Comparison of ENCODE assay signal across 16 mouse cellular contexts in genomic region chr17:37072080-37072729, GRCm38 (mm10). TPM values are rescaled to one million over a fixed set of nuclear protein-coding genes. Genes with fewer than 3 reads are reported as not detected.
DNase-seq lines count a peak whose midpoint lies in the region; ATAC-seq and TF ChIP-seq lines count a peak whose summit lies in the region.
"Had no signal": no experiment of that assay in that cellular context is flagged by ENCODE, and none has a peak within 500 bp of the region (broad histone marks: within the 10 kb centered on the region; RNA-seq: fewer than 3 reads in every experiment).

No protein-coding gene starts in this region.

- 0 out of 2 replicates have a peak overlapping the region, but pooled peaks have one; percentile 16 for H3K9ac ChIP-seq in midbrain, embryonic 13.5 days (replicated peaks)
- H3K9ac ChIP-seq: lung, embryonic 15.5 days had no signal

- H3K9me3 ChIP-seq in E14TG2a.4 (ENCODE audit: low read length) = no peaks in the 10 kb centered on the region
- no peaks in the 10 kb centered on the region for H3K9me3 ChIP-seq in hindbrain, embryonic 10.5 days
- H3K9me3 ChIP-seq in midbrain, embryonic 13.5 days = no peaks in the 10 kb centered on the region
- H3K9me3 ChIP-seq: lung, embryonic 15.5 days had no signal

- ATAC-seq in midbrain, embryonic 13.5 days = peak; percentile 48; the same call in 1 of the 2 replicates
- ATAC-seq in frontal cortex, adult (ENCODE audit: low TSS enrichment) = no peak
- ATAC-seq: inflammation-experienced regulatory T-cells, adult 6 months had no signal

- no peak overlapping the region for H3K4me2 ChIP-seq in midbrain, embryonic 13.5 days (replicated peaks)
- H3K4me2 ChIP-seq: lung, embryonic 15.5 days had no signal

- peak; percentile 50 for DNase-seq in R1 (ENCODE audit: low read depth, low spot score)
- no peak for DNase-seq in hindbrain, embryonic 10.5 days (ENCODE audit: low spot score)
- DNase-seq in kidney, adult 11 months = no peak
- no peak for DNase-seq in adrenal gland, adult 8-10 months
- DNase-seq: adrenal gland, postnatal 25 days; gastrocnemius, adult 2 months; kidney, postnatal 25 days; liver; thymus, postnatal 25 days had no signal

- WGBS in hindbrain, embryonic 10.5 days = 56% methylated on average over 12 of the region's 12 CpGs
- WGBS in midbrain, embryonic 13.5 days = 50% methylated on average over 12 of the region's 12 CpGs

- no peak for TF ChIP-seq CTCF in E14TG2a.4 (conservative IDR thresholded peaks at IDR 0.05; ENCODE audit: low read length)

- peak overlapping the region; percentile 81 for H3K27ac ChIP-seq in hindbrain, embryonic 10.5 days
- peak overlapping the region; percentile 60; the same call in 1 of the 2 replicates for H3K27ac ChIP-seq in midbrain, embryonic 13.5 days
- H3K27ac ChIP-seq: gastrocnemius, adult 2 months; lung, embryonic 15.5 days had no signal

- peaks cover 99% of the 10 kb centered on the region for H3K36me3 ChIP-seq in E14TG2a.4 (ENCODE audit: insufficient read depth, low read length)
- peaks cover 97% of the 10 kb centered on the region for H3K36me3 ChIP-seq in hindbrain, embryonic 10.5 days
- peaks cover 96% of the 10 kb centered on the region for H3K36me3 ChIP-seq in midbrain, embryonic 13.5 days

- no peaks in the 10 kb centered on the region for H3K27me3 ChIP-seq in E14TG2a.4 (ENCODE audit: insufficient read depth, low read length)
- no peaks in the 10 kb centered on the region for H3K27me3 ChIP-seq in hindbrain, embryonic 10.5 days (ENCODE audit: insufficient read depth, poor library complexity, severe bottlenecking)
- 0 out of 2 replicates have a peak, but pooled peaks cover 4% of the 10 kb centered on the region for H3K27me3 ChIP-seq in midbrain, embryonic 13.5 days
- H3K27me3 ChIP-seq: lung, embryonic 15.5 days had no signal

- H3K4me3 ChIP-seq in E14TG2a.4 (replicated peaks; ENCODE audit: low read length) = peak overlapping the region; percentile 42
- H3K4me3 ChIP-seq in hindbrain, embryonic 10.5 days = peak overlapping the region; percentile 11; the same call in 1 of the 2 replicates
- H3K4me3 ChIP-seq in midbrain, embryonic 13.5 days (replicated peaks) = no peak overlapping the region
- H3K4me3 ChIP-seq: gastrocnemius, adult 2 months; lung, embryonic 15.5 days had no signal

- peaks cover 98% of the 10 kb centered on the region for H3K4me1 ChIP-seq in E14TG2a.4 (replicated peaks; ENCODE audit: low read depth, low read length)
- H3K4me1 ChIP-seq in hindbrain, embryonic 10.5 days (replicated peaks) = peaks cover 14% of the 10 kb centered on the region
- peaks cover 16% of the 10 kb centered on the region for H3K4me1 ChIP-seq in midbrain, embryonic 13.5 days (replicated peaks)
- H3K4me1 ChIP-seq: lung, embryonic 15.5 days had no signal

RNA-seq across cellular contexts. Expression of gene Olfr90, which starts 16.1 kb away (rescaled TPM):
- polyA plus RNA-seq in hindbrain, embryonic 10.5 days (2016; fragmentation: Nextera tagmentation; extraction: Ambion mirVana) = 0.08 TPM in 1 of 2 replicates, not detected in the other
- polyA plus RNA-seq in midbrain, embryonic 13.5 days (2015; fragmentation: Nextera tagmentation; extraction: Ambion mirVana) = not detected in 2 replicates
- not detected for total RNA-seq in adrenal gland, adult 8-10 months (2022)
- total RNA-seq: adrenal gland, postnatal 25 days; common myeloid progenitor, adult 5-6 weeks; gastrocnemius, adult 2 months; left cerebral cortex, postnatal 10 days had no signal
- polyA plus RNA-seq: lung, embryonic 15.5 days had no signal

RNA-seq across cellular contexts. Expression of gene Olfr91, which starts 25.9 kb away (rescaled TPM):
- not detected in 2 replicates for polyA plus RNA-seq in hindbrain, embryonic 10.5 days (2016; fragmentation: Nextera tagmentation; extraction: Ambion mirVana)
- polyA plus RNA-seq in midbrain, embryonic 13.5 days (2015; fragmentation: Nextera tagmentation; extraction: Ambion mirVana) = not detected in 2 replicates
- total RNA-seq in adrenal gland, adult 8-10 months (2022) = not detected
- total RNA-seq: adrenal gland, postnatal 25 days; common myeloid progenitor, adult 5-6 weeks; gastrocnemius, adult 2 months; left cerebral cortex, postnatal 10 days had no signal
- polyA plus RNA-seq: lung, embryonic 15.5 days had no signal

RNA-seq across cellular contexts. Expression of gene Gabbr1, which starts 26.4 kb away (rescaled TPM):
- 10.8 and 17.0 TPM in 2 replicates for polyA plus RNA-seq in hindbrain, embryonic 10.5 days (2016; fragmentation: Nextera tagmentation; extraction: Ambion mirVana)
- polyA plus RNA-seq in midbrain, embryonic 13.5 days (2015; fragmentation: Nextera tagmentation; extraction: Ambion mirVana) = 46.7 and 53.2 TPM in 2 replicates
- 10 to 100 TPM; 25.3 to 63.8 (median 50.8) TPM for total RNA-seq in adrenal gland, adult 8-10 months (2022)

RNA-seq across cellular contexts. Expression of gene Olfr92, which starts 47.7 kb away (rescaled TPM):
- not detected in 2 replicates for polyA plus RNA-seq in hindbrain, embryonic 10.5 days (2016; fragmentation: Nextera tagmentation; extraction: Ambion mirVana)
- not detected in 2 replicates for polyA plus RNA-seq in midbrain, embryonic 13.5 days (2015; fragmentation: Nextera tagmentation; extraction: Ambion mirVana)
- total RNA-seq in adrenal gland, adult 8-10 months (2022) = not detected
- total RNA-seq: adrenal gland, postnatal 25 days; common myeloid progenitor, adult 5-6 weeks; gastrocnemius, adult 2 months; left cerebral cortex, postnatal 10 days had no signal
- polyA plus RNA-seq: inflammation-experienced regulatory T-cells, adult 6 months; lung, embryonic 15.5 days had no signal

RNA-seq across cellular contexts. Expression of gene Mog, which starts 49.0 kb away (rescaled TPM):
- polyA plus RNA-seq in hindbrain, embryonic 10.5 days (2016; fragmentation: Nextera tagmentation; extraction: Ambion mirVana) = 0.19 and 0.34 TPM in 2 replicates
- 1.6 TPM in 2 replicates for polyA plus RNA-seq in midbrain, embryonic 13.5 days (2015; fragmentation: Nextera tagmentation; extraction: Ambion mirVana)
- total RNA-seq in adrenal gland, adult 8-10 months (2022) = not detected
- total RNA-seq: adrenal gland, postnatal 25 days; common myeloid progenitor, adult 5-6 weeks; gastrocnemius, adult 2 months had no signal
- polyA plus RNA-seq: inflammation-experienced regulatory T-cells, adult 6 months had no signal
